Mouse (Mus musculus) embryonic facial prominence, embryonic 12.5 days (tissue): Measurements from ENCODE around the gene Cacna1a. TPM values are rescaled to one million over a fixed set of nuclear protein-coding genes. Genes with fewer than 3 reads are reported as not detected.
"Not testable (repeated sequence)": the region's sequence is repeated elsewhere in the genome, so short reads cannot be mapped to it uniquely, and the experiment has no call there.

Experiments
- ATAC-seq: fragments of 200-750 bp; cut with Nextera tagmentation; 2 replicates; pipeline ENCODE4 v1.8.0; 2017; ENCODE audit not compliant: insufficient number of reproducible peaks, insufficient read depth, low FRiP score, low TSS enrichment
- H3K27ac ChIP-seq: fragments of 300-500 bp; sonication (generic); 2 replicates; pipeline ENCODE4 v1.5.1; 2016; ENCODE audit warnings: mild to moderate bottlenecking
- H3K27me3 ChIP-seq: fragments of 300-500 bp; sonication (generic); 2 replicates; pipeline ENCODE4 v1.6.1; 2016; ENCODE audit warnings: mild to moderate bottlenecking, moderate library complexity
- H3K36me3 ChIP-seq: fragments of 300-500 bp; sonication (generic); 2 replicates; pipeline ENCODE4 v1.6.1; 2016; ENCODE audit warnings: mild to moderate bottlenecking
- H3K4me1 ChIP-seq: fragments of 300-500 bp; sonication (generic); 2 replicates; pipeline ENCODE4 v1.6.1; 2016
- H3K4me2 ChIP-seq: fragments of 300-500 bp; sonication (generic); replicated peaks from 2 replicates; pipeline ENCODE4 v1.6.1; 2016; ENCODE audit warnings: mild to moderate bottlenecking, moderate library complexity
- H3K4me3 ChIP-seq: fragments of 300-500 bp; sonication (generic); 2 replicates; pipeline ENCODE4 v1.5.1; 2016; ENCODE audit warnings: mild to moderate bottlenecking
- H3K9ac ChIP-seq: fragments of 300-500 bp; sonication (generic); 2 replicates; pipeline ENCODE4 v1.6.1; 2016; ENCODE audit warnings: mild to moderate bottlenecking, moderate library complexity
- H3K9me3 ChIP-seq: fragments of 300-500 bp; sonication (generic); 2 replicates; pipeline ENCODE4 v1.6.1; 2016; ENCODE audit warnings: mild to moderate bottlenecking, moderate library complexity
- WGBS: fragments of 180-500 bp; shearing (Covaris S2); methylation state at CpG from one replicate; pipeline ENCODE4 v1.1.7; 2016; 5-methylcytosine and 5-hydroxymethylcytosine counted together
- polyA plus RNA-seq: library from polyadenylated mRNA; unstranded; fragments of >200 nt; fragmentation: Nextera tagmentation; extraction: Ambion mirVana; gene quantifications from 2 replicates; pipeline ENCODE4 v1.2.1, GENCODE M21; 2016

Cacna1a gene
- polyA plus RNA-seq, 1 experiment from 2014 or later, result 11.0 TPM

DNA sequence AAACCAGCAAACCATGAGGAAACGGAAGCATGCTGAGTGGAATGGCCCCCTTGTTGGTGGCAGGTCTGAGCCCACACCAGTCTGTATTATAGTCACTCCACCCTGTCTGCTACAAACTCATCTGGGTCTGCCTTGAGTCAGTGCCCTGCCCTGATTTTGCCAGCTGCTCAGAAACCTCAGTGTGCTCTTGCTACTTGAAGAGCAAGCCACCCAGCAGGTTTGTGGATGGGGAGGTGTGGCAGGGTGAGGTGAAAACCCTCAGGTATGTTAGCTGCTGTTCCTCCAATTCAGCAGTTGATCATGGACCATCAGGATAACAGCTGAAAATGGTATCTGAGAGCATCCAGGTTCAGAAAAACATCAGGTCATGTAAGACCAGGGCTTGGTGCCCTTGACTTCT, 279.8 kb downstream of the Cacna1a start:
- H3K4me2 ChIP-seq, result no peak overlapping the region
- H3K9me3 ChIP-seq, result no peaks in the 10 kb centered on the region
- H3K27me3 ChIP-seq, result no peaks in the 10 kb centered on the region
- ATAC-seq, result no peak
- no peak overlapping the region for H3K27ac ChIP-seq
- H3K4me3 ChIP-seq, result no peak overlapping the region
- WGBS, result 80% methylated on average over 1 of the region's 1 CpGs
- H3K9ac ChIP-seq, result no peak overlapping the region
- H3K4me1 ChIP-seq, result peaks cover 6% of the 10 kb centered on the region; the same call in 1 of the 2 replicates
- H3K36me3 ChIP-seq, result peaks cover 34% of the 10 kb centered on the region

DNA sequence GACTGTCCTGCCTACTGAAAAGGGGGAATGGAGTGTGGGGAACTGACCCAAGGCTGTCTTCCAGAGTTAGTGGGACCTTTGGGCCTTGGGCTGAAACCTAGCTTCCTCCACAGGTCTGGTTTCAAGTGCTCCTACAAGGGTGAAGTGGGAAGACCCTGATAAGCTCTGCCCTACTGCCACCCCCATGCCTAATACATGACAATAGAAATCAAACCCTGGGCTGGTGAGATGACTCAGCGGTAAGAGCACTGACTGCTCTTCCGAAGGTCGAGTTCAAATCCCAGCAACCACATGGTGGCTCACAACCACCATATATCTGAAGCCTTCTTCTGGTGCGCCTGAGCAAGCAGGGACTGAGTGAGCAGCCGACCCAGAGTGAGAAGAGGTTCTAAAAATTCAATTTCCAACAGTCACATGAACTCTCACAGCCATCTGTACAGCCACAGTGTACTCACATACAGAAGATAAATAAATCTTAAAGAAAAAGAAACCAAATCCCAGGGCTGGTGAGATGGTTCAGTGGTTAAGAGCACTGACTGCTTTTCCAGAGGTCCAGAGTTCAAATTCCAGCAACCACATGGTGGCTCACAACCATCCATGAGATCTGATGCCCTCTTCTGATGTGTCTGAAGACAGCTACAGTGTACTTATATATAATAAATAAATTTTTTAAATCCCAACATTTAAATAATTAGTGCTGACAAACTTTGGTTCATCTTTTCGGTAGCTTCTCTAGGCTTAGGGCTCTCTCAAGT, 280.7 kb downstream of the Cacna1a start:
- WGBS, result 87% methylated on average over 6 of the region's 6 CpGs
- peaks cover 41% of the 10 kb centered on the region for H3K36me3 ChIP-seq
- no peak for ATAC-seq

DNA sequence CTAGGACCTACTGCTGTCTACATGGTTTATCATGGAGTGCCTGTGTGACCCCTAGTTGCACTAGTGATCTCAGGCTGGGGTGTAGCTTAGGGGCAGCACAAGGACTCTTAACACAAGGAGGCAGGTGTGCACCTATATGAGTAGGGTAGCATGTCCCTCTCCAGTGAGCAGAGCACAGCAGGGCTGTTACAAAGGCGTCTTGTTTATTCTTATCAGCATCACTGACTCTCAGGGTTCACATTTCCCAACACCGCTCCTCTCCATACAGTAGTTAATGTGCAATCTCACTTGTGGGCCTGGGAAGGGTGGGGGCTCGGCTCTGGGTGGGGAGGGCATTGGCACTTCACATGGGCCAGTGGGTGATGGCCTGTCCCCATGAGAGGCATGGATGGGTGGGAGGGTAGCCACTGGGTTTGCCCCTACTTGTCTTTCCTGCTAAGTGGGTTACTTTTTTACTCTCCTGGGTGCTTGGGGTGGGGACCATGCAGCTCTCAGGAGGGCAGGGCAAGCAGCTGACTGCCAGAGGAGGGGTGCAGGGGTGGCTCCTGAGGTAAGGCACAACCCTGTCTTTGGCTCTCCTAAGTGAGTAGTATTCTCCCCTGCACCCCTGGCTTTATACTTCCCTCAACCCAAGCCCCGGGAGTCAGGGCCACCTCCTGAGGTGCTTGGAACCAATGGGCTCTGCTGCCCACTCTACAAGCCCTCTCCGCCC, 282.2 kb downstream of the Cacna1a start:
- not testable (repeated sequence) for H3K4me3 ChIP-seq, H3K4me1 ChIP-seq, H3K4me2 ChIP-seq, H3K9ac ChIP-seq, H3K27me3 ChIP-seq, H3K9me3 ChIP-seq, H3K27ac ChIP-seq, ATAC-seq
- 86% methylated on average over 5 of the region's 5 CpGs for WGBS
- H3K36me3 ChIP-seq, result peaks cover 57% of the 10 kb centered on the region

More for the DNA sequence above, 280.7 kb downstream of the Cacna1a start:
- H3K4me3 ChIP-seq, result no peak overlapping the region
- H3K9ac ChIP-seq, result no peak overlapping the region
- no peaks in the 10 kb centered on the region for H3K9me3 ChIP-seq
- no peaks in the 10 kb centered on the region for H3K27me3 ChIP-seq
- no peak overlapping the region for H3K4me2 ChIP-seq
- peaks cover 6% of the 10 kb centered on the region; the same call in 1 of the 2 replicates for H3K4me1 ChIP-seq
- no peak overlapping the region for H3K27ac ChIP-seq

DNA sequence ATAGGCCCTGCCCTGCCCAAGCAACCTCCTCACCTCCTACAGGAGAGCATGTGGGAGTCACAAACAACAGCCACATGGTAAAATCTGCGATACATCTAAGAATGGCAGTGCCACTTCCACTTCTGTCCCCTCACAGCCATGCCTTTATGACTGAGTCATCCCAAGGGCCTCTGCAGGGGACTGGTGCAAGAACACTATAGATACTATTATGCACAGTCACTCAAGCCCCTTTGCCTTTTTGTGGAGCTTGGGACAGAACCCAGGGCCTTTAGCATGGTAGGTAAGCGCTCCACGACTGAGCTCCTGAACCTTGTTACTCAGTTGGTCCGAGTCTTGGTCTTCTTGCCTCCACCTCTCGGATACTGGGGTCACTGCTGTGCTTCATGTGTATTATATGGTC, 289.1 kb downstream of the Cacna1a start:
- Histone ChIP-seq H3K4me2 (no peak overlapping the region), H3K27me3 (no peaks in the 10 kb centered on the region), H3K36me3 (peaks cover 61% of the 10 kb centered on the region), H3K4me3 (no peak overlapping the region), H3K9me3 (no peaks in the 10 kb centered on the region), H3K4me1 (peaks cover 5% of the 10 kb centered on the region; the same call in 1 of the 2 replicates), H3K9ac (no peak overlapping the region), H3K27ac (no peak overlapping the region)
- 95% methylated on average over 5 of the region's 5 CpGs for WGBS
- no peak for ATAC-seq

DNA sequence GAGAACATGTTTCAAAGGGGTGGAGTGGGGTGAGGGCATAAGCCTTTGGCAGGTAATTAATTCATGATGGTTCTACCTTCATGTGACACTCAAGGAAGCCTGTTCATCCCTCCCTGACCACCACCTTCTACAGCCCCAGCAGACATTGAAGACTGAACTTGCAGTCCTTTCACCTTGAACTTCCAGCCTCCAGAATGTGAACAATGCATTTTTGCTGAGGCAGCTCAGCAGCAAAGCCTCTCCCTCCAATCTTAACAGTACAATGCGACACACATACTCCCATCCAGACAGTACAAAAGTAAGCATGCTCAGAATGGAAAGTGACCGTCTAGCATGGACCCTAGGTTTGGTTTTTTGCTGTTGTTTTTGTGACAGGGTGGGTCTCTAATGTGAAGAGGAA, 293.2 kb downstream of the Cacna1a start:
- Histone ChIP-seq H3K4me3 (no peak overlapping the region), H3K27ac (no peak overlapping the region), H3K4me1 (peaks cover 23% of the 10 kb centered on the region), H3K9me3 (no peaks in the 10 kb centered on the region), H3K9ac (no peak overlapping the region), H3K27me3 (no peaks in the 10 kb centered on the region), H3K4me2 (no peak overlapping the region), H3K36me3 (peaks cover 28% of the 10 kb centered on the region)
- WGBS, result 90% methylated on average over 2 of the region's 2 CpGs
- ATAC-seq, result no peak

DNA sequence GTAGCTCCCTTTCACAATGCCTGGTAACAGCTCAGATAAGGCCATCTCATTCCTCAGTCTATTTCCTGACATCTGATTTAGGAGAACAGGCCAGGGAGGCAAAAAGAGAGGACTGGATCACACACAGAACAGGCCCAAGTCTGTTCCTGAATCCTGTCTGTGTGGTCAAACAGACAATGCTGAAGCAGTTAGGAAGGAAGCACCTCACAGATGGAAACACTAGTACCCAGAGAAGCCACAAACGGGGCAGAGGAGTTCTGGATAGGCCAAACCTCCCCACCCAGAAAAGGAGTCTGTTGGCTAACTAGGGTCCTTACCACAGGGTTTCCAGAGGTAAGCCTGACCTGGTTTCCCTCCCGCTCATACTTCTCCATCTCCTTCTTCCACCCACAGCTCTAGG, 294.0 kb downstream of the Cacna1a start:
- WGBS, result 78% methylated on average over 2 of the region's 2 CpGs
- no peak for ATAC-seq
- H3K27me3 ChIP-seq, result no peaks in the 10 kb centered on the region
- H3K27ac ChIP-seq, result no peak overlapping the region
- peaks cover 27% of the 10 kb centered on the region for H3K4me1 ChIP-seq
- peaks cover 22% of the 10 kb centered on the region for H3K36me3 ChIP-seq
- H3K4me2 ChIP-seq, result no peak overlapping the region
- no peak overlapping the region for H3K9ac ChIP-seq
- no peaks in the 10 kb centered on the region for H3K9me3 ChIP-seq
- no peak overlapping the region for H3K4me3 ChIP-seq

DNA sequence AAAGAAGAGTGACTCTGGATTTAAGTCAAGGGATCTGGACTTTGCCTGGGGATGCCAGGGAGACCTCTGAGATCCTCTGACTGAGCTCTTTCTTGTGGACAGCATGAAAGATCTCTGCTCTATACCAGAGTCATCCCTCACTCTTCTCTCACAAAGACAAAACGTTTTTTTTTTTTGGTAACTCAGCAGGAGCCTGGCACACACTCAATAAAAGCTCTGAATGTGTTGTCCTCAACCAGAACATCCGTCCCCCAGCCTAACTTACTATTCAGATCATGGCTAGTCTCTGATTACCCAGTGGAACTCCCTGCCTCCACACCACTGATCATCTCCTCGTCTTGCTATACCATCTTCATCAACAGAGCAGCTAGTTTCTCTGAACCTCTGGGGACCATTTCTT, 296.3 kb downstream of the Cacna1a start:
- H3K9ac ChIP-seq, result no peak overlapping the region
- H3K4me2 ChIP-seq, result no peak overlapping the region
- H3K27ac ChIP-seq, result no peak overlapping the region
- no peak for ATAC-seq
- 65% methylated on average over 3 of the region's 3 CpGs for WGBS
- no peaks in the 10 kb centered on the region for H3K9me3 ChIP-seq
- peaks cover 19% of the 10 kb centered on the region for H3K36me3 ChIP-seq
- peaks cover 38% of the 10 kb centered on the region for H3K4me1 ChIP-seq
- H3K4me3 ChIP-seq, result no peak overlapping the region
- H3K27me3 ChIP-seq, result no peaks in the 10 kb centered on the region

DNA sequence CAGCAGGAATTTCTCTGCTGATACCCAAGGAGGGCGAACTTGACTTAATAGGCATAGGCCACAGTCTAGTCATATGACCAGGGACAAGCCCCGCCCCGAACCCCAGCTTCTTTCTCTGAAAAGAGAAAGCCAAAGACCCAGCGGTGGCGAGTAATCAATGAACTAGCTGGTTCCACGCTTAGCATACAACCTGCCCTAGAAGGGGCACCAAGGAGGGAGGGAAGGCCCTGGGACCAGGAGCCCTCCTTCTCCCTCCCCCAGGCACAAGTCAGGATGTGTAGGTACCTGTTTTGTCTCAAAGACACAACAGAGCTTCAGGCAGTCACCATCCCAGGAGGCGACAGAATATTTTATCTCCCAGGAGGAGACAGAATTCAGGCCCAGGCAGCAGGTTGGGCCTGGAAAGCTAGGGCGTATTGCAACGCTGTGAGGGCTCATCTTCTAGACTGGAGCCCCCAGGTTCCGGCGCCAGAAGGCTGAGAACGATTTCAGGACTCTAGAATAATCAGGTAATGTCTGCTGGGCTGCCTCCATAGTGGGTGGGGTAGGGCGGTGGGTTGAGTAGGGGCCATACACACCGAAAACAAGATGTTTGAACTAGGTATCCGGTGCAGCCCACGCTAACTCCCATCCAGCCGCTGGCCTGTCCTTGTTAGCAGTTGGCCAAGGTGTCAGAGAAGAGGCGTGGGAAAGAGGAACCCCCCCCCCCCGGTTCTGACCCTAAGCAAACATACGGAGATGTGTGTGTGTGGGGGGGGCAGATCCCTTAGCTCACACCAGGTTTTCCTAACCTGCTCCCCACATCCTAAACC, 298.2 kb downstream of the Cacna1a start, which contains the start of gene Trmt1:
Gene Trmt1 (plus strand): TSS at position 117 of the 812 bp plus-strand sequence.
- Histone ChIP-seq H3K4me2 (peak within 1 kb of the TSS; percentile 87), H3K36me3 (peaks cover 23% of the 10 kb centered on the region), H3K27me3 (no peaks in the 10 kb centered on the region), H3K9me3 (no peaks in the 10 kb centered on the region), H3K27ac (peak within 1 kb of the TSS; percentile 92), H3K4me1 (peaks cover 41% of the 10 kb centered on the region), H3K9ac (peak within 1 kb of the TSS; percentile 97), H3K4me3 (peak within 1 kb of the TSS; percentile 87)
- 0 out of 2 replicates have a peak, but pooled peaks have one; percentile 23 for ATAC-seq
- 10% methylated on average over 20 of the region's 20 CpGs for WGBS

DNA sequence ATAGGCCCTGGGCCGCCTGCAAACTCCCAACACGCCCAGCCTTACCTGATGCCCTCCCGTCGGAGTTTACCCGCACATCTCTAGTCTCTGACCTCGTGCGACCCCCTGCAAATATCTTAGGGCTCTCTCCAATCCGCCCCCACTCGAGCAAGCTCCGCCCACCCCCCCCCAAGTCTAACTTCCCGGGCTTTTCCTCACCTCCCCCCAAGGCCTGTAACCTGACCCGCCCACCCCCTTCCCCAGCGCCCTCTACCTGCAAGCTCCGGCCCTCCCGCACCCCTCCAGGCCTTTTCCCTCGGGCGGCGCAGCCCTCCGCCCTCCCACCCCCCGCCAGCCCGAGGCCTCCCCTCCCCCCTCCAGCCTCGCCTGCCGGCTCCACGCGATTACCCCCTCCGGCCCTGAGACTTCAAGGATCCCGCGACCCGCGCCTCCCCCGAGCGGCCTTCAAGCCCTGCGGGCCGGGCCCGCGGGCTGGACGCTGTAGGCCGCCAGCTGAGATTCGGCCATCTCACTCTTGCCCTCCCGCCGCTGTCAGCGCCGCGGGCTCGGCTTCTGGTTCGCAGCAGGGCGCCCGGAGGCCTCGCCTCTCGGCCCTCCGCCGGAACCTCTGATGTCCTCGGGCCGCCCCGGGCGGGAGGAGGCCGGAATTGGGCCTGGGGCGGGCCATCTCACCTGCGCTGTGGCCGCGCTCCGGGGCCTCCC, 298.9 kb downstream of the Cacna1a start:
- peak overlapping the region; percentile 92 for H3K27ac ChIP-seq
- ATAC-seq, result peak; percentile 36; the same call in 1 of the 2 replicates
- under 1% methylated on average over 61 of the region's 62 CpGs for WGBS
- H3K4me3 ChIP-seq, result peak overlapping the region; percentile 87
- H3K9me3 ChIP-seq, result no peaks in the 10 kb centered on the region
- H3K4me1 ChIP-seq, result peaks cover 41% of the 10 kb centered on the region
- H3K9ac ChIP-seq, result peak overlapping the region; percentile 97
- H3K27me3 ChIP-seq, result no peaks in the 10 kb centered on the region
- peak overlapping the region; percentile 87 for H3K4me2 ChIP-seq
- peaks cover 21% of the 10 kb centered on the region for H3K36me3 ChIP-seq

DNA sequence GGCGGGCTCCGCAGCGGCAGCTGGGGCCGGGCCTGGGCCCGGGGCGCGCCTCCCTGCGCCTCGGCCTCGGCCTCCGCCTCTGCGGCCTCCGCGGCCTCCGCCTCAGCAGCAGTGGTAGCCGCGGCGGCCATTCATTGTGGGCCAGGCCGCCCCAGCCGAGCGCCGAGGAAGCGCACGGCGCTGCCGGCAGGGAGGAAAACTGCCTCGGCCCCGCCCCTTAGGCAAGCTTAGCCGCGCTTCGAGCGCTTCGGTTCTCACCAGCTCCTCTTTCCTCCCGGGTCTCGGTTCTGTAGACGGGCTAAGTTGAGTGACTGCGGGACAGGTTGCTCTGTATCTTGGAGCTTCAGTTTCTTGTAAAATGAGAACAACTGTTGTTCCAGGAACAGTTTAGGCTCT, 299.5 kb downstream of the Cacna1a start, which contains the start of gene Nacc1:
Gene Nacc1 (minus strand): TSS at position 158 of the 396 bp plus-strand sequence.
- Histone ChIP-seq H3K4me1 (peaks cover 41% of the 10 kb centered on the region), H3K36me3 (peaks cover 21% of the 10 kb centered on the region), H3K9ac (peak within 1 kb of the TSS; percentile 97), H3K9me3 (no peaks in the 10 kb centered on the region), H3K4me2 (peak within 1 kb of the TSS; percentile 87), H3K27ac (peak within 1 kb of the TSS; percentile 92), H3K27me3 (no peaks in the 10 kb centered on the region), H3K4me3 (peak within 1 kb of the TSS; percentile 92)
- ATAC-seq, result peak; percentile 78
- WGBS, result under 1% methylated on average over 37 of the region's 37 CpGs
